Mouse (Mus musculus): ENCODE measurements around the gene Serpina1e. TPM values are rescaled to one million over a fixed set of nuclear protein-coding genes. Genes with fewer than 3 reads are reported as not detected.
"Not testable (repeated sequence)": the region's sequence is repeated elsewhere in the genome, so short reads cannot be mapped to it uniquely, and the experiment has no call there.

Gene Serpina1e
- polyA plus RNA-seq, 1 experiment from 2014 or later = not detected

DNA sequence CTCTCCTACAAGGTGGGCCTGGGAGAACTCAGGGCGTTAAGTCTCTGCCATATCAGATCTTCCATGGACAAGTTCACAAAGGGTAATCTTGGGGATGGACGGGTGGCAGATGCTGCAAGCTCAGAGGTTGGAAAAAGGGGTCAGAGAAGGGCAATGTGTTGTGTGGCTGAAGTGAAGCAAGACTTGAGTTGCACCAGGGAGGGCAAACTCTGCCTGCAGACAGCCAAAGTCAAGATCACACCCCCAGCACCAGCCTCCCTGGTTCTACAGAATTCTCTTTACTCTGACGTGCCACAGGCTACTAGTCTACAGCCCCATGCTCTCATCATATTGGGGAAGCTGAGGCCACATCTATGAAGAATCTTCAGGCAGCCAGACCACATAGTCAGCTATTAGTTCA, 5.8 kb downstream of the Serpina1e start:
- DNase-seq (ENCODE audit: low spot score); H3K4me1 ChIP-seq (ENCODE audit: control insufficient read depth, insufficient read depth, low read length); H3K4me2 ChIP-seq (ENCODE audit: low read depth, low read length); H3K36me3 ChIP-seq (ENCODE audit: control insufficient read depth, insufficient read depth, low read length); ATAC-seq (ENCODE audit: low read depth); H3K27ac ChIP-seq (replicated peaks; ENCODE audit: low read depth, low read length); H3K9me3 ChIP-seq (ENCODE audit: control insufficient read depth, low read length); H3K4me3 ChIP-seq (ENCODE audit: low read depth, low read length); H3K9ac ChIP-seq (ENCODE audit: low read depth, low read length); H3K27me3 ChIP-seq (replicated peaks; ENCODE audit: control insufficient read depth, insufficient read depth, low read length): not testable (repeated sequence)
- 74% methylated on average over 2 of the region's 3 CpGs for WGBS

DNA sequence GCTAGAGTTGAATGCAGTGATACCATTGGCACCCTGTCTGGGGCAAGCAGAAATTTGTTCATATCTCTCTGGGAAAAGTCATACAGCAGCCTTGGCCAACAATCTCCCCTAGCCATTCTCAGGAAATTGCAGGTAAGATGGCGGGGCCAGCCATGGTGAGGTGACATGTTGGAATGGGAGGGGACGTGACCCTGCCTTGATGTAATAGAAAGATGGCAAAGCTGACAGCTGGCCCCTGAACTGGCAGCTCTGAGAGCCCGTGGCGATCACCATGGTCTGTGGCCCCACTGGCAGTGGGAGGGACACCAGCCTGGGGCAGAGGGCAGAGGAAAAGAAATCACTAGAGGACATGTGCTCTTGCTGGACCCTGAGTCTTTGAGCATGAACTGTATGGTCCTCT, 12.5 kb downstream of the Serpina1e start:
- Histone ChIP-seq H3K27ac (replicated peaks; ENCODE audit: low read depth, low read length) (no peak overlapping the region), H3K36me3 (ENCODE audit: control insufficient read depth, insufficient read depth, low read length) (no peaks in the 10 kb centered on the region), H3K27me3 (replicated peaks; ENCODE audit: control insufficient read depth, insufficient read depth, low read length) (no peaks in the 10 kb centered on the region), H3K4me3 (ENCODE audit: low read depth, low read length) (no peak overlapping the region), H3K9me3 (ENCODE audit: control insufficient read depth, low read length) (no peaks in the 10 kb centered on the region), H3K4me2 (ENCODE audit: low read depth, low read length) (no peak overlapping the region), H3K4me1 (ENCODE audit: control insufficient read depth, insufficient read depth, low read length) (no peaks in the 10 kb centered on the region), H3K9ac (ENCODE audit: low read depth, low read length) (no peak overlapping the region)
- 88% methylated on average over 4 of the region's 4 CpGs for WGBS
- no peak for ATAC-seq (ENCODE audit: low read depth)
- no peak for DNase-seq (ENCODE audit: low spot score)

DNA sequence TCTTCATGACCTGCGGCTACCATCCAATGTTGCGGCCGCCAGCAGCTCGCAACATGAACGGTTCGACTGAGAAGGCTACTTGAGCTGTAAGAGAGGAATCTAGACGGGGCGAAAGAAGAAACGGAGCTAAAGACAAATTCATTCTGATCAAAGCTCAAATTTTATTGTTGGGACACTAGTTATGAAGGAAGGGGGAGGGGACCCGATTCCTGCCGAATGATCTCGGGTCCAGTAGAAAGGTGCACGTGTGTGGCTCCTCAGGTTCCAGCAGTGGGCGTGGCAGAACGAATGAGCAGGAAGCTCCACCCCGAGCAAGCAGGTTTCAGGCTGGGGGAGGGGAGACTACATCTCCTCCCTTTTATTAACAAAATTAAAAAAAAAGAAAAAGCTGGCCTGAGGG, 49.6 kb downstream of the Serpina1e start:
- not testable (repeated sequence) for H3K36me3 ChIP-seq (ENCODE audit: control insufficient read depth, insufficient read depth, low read length); ATAC-seq (ENCODE audit: low read depth); H3K9ac ChIP-seq (ENCODE audit: low read depth, low read length); H3K4me3 ChIP-seq (ENCODE audit: low read depth, low read length); H3K27me3 ChIP-seq (replicated peaks; ENCODE audit: control insufficient read depth, insufficient read depth, low read length); H3K4me2 ChIP-seq (ENCODE audit: low read depth, low read length); H3K9me3 ChIP-seq (ENCODE audit: control insufficient read depth, low read length); H3K27ac ChIP-seq (replicated peaks; ENCODE audit: low read depth, low read length); H3K4me1 ChIP-seq (ENCODE audit: control insufficient read depth, insufficient read depth, low read length); DNase-seq (ENCODE audit: low spot score)
- 91% methylated on average over 11 of the region's 16 CpGs for whole genome bisulfite sequencing

DNA sequence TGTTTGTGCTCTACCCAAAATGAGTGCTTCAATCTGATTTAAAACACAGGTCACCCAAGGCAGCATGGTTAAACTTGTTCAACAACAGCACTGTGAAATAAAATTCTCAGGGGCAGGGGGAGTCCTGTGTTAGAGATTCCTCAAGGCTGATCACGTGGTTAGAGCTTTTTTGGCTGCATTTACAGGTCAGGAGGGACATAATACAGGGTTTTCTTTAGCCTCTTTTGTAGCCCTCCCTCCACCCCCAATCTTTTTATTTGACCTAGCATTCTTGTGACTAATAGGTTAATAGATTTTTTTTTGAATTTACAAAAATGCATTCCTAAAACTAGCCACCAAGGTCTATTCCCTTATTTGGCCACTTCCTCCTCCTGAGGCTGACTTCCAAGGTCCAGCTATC, 51.0 kb downstream of the Serpina1e start:
- not testable (repeated sequence) for H3K9ac ChIP-seq (ENCODE audit: low read depth, low read length); H3K4me2 ChIP-seq (ENCODE audit: low read depth, low read length); H3K4me1 ChIP-seq (ENCODE audit: control insufficient read depth, insufficient read depth, low read length); H3K27me3 ChIP-seq (replicated peaks; ENCODE audit: control insufficient read depth, insufficient read depth, low read length); DNase-seq (ENCODE audit: low spot score); H3K4me3 ChIP-seq (ENCODE audit: low read depth, low read length); H3K9me3 ChIP-seq (ENCODE audit: control insufficient read depth, low read length); H3K36me3 ChIP-seq (ENCODE audit: control insufficient read depth, insufficient read depth, low read length); ATAC-seq (ENCODE audit: low read depth); H3K27ac ChIP-seq (replicated peaks; ENCODE audit: low read depth, low read length)
- 29% methylated on average over 1 of the region's 1 CpGs for WGBS

DNA sequence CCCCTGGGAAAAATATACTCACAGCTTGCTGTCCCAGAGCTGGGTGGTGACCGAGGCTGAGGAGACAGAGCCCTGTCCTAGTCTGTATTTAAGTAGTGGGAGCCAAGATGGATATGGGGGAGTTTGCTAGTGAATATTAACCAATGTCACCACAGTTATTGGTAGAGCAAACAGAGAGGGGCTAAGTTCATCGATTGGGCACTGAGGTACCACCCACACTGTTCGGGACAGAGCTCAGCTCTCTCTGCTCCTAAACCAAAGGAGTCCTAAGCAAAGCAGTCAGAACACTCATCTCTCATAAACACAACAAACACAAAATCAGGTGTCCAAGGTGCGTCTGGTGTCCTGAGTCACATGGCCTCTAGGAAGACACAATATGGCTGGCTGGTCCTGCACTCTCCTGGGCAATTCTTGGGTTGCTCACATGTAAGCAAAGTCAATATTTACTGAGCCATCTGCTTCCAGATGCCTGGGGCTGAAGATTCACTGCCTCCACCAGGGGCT, 53.9 kb downstream of the Serpina1e start, which contains the start of gene Serpina1c:
Serpina1c (minus strand) TSS at position 51 of the 504 bp plus-strand sequence.
- DNase-seq (ENCODE audit: low spot score); ATAC-seq (ENCODE audit: low read depth); H3K36me3 ChIP-seq (ENCODE audit: control insufficient read depth, insufficient read depth, low read length); H3K9ac ChIP-seq (ENCODE audit: low read depth, low read length); H3K27ac ChIP-seq (replicated peaks; ENCODE audit: low read depth, low read length); H3K4me1 ChIP-seq (ENCODE audit: control insufficient read depth, insufficient read depth, low read length); H3K27me3 ChIP-seq (replicated peaks; ENCODE audit: control insufficient read depth, insufficient read depth, low read length); H3K9me3 ChIP-seq (ENCODE audit: control insufficient read depth, low read length); H3K4me3 ChIP-seq (ENCODE audit: low read depth, low read length); H3K4me2 ChIP-seq (ENCODE audit: low read depth, low read length): not testable (repeated sequence)
- WGBS = 76% methylated on average over 4 of the region's 4 CpGs

DNA sequence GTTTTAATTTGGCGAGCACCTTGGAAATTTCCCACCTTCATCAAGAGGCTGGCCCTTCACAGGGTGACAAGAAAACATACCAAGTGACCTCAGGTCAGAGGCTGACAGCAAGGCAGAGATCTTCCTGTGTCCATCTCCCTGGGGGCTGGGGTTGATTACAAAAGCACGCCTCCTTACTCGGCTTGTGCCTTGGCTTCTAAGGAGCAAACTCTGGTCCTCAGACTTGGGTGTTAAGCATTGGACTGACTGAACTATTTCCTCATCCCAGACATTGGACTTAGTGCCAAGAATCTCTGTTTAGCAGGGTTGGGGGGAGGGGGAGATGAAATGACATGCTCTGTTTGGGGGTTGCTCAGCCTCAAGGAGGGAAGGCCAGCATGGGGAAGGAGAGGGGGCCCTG, 56.8 kb downstream of the Serpina1e start:
- H3K36me3 ChIP-seq (ENCODE audit: control insufficient read depth, insufficient read depth, low read length); H3K9ac ChIP-seq (ENCODE audit: low read depth, low read length); H3K27ac ChIP-seq (replicated peaks; ENCODE audit: low read depth, low read length); DNase-seq (ENCODE audit: low spot score); H3K4me3 ChIP-seq (ENCODE audit: low read depth, low read length); H3K4me1 ChIP-seq (ENCODE audit: control insufficient read depth, insufficient read depth, low read length); H3K9me3 ChIP-seq (ENCODE audit: control insufficient read depth, low read length); ATAC-seq (ENCODE audit: low read depth); H3K27me3 ChIP-seq (replicated peaks; ENCODE audit: control insufficient read depth, insufficient read depth, low read length); H3K4me2 ChIP-seq (ENCODE audit: low read depth, low read length): not testable (repeated sequence)
- 96% methylated on average over 3 of the region's 3 CpGs for WGBS

Other genes with a start within 250 kb of the Serpina1e start
- not detected in 2 replicates for gene Serpina1d, start 185.4 kb downstream of the Serpina1e start, polyA plus RNA-seq (2014; fragmentation: Nextera tagmentation; extraction: Ambion mirVana)
- gene Serpina1b, start 128.6 kb downstream of the Serpina1e start, polyA plus RNA-seq (2014; fragmentation: Nextera tagmentation; extraction: Ambion mirVana) = 0.18 TPM in 1 of 2 replicates, not detected in the other
- gene Serpina1a, start 95.4 kb downstream of the Serpina1e start, polyA plus RNA-seq (2014; fragmentation: Nextera tagmentation; extraction: Ambion mirVana) = 0.18 TPM in 1 of 2 replicates, not detected in the other
- not detected in 2 replicates for gene Serpina1c, start 54.1 kb downstream of the Serpina1e start, polyA plus RNA-seq (2014; fragmentation: Nextera tagmentation; extraction: Ambion mirVana)
- gene Serpina11, start 31.0 kb upstream of the Serpina1e start, polyA plus RNA-seq (2014; fragmentation: Nextera tagmentation; extraction: Ambion mirVana) = not detected in 2 replicates
- 0.54 and 0.82 TPM in 2 replicates for gene Serpina9, start 54.8 kb upstream of the Serpina1e start, polyA plus RNA-seq (2014; fragmentation: Nextera tagmentation; extraction: Ambion mirVana)
- gene Serpina12, start 85.5 kb upstream of the Serpina1e start, polyA plus RNA-seq (2014; fragmentation: Nextera tagmentation; extraction: Ambion mirVana) = 0.07 TPM in 1 of 2 replicates, not detected in the other
- not detected in 2 replicates for gene Serpina5, start 142.1 kb upstream of the Serpina1e start, polyA plus RNA-seq (2014; fragmentation: Nextera tagmentation; extraction: Ambion mirVana)
- not detected in 2 replicates for gene Serpina3a, start 153.7 kb upstream of the Serpina1e start, polyA plus RNA-seq (2014; fragmentation: Nextera tagmentation; extraction: Ambion mirVana)
- gene Serpina3b, start 169.0 kb upstream of the Serpina1e start, polyA plus RNA-seq (2014; fragmentation: Nextera tagmentation; extraction: Ambion mirVana) = not detected in 2 replicates
- not detected in 2 replicates for gene Serpina3c, start 194.9 kb upstream of the Serpina1e start, polyA plus RNA-seq (2014; fragmentation: Nextera tagmentation; extraction: Ambion mirVana)